Mouse (Mus musculus) cerebellum, postnatal 36 days (tissue): ENCODE results near the gene Cd84.
"Not testable (repeated sequence)": the region's sequence is repeated elsewhere in the genome, so short reads cannot be mapped to it uniquely, and the experiment has no call there.

ENCODE experiments used
- DNase-seq, 2 experiments: peaks; one replicate each; pipeline ENCODE4 v3.0.0; 2021 to 2022; ENCODE audit warnings: mixed read lengths in 2 of 2

Cd84 gene

DNA sequence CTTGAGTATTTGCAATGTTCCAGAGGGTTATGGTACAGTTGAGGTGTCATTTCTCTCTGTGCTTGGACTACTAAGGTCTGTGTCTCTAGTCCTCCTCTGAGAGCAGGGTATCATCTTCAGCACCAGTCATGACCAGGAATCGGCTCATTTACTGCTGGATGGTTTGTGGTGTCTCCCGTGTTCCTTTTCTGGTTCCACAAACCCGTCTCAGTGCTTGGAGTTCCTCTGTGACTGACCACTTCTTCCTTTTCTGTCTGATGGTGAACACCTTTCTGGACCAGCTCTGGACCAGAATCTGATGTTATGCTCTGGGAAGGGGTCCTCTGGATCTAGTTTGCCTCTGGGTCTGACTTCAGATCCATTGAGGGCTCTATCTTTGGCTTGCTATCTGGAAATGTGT, at the start of gene Cd84:
Gene Cd84, plus strand, starts transcription at position 210 of the 400 bp plus-strand sequence.
- no peak for DNase-seq

DNA sequence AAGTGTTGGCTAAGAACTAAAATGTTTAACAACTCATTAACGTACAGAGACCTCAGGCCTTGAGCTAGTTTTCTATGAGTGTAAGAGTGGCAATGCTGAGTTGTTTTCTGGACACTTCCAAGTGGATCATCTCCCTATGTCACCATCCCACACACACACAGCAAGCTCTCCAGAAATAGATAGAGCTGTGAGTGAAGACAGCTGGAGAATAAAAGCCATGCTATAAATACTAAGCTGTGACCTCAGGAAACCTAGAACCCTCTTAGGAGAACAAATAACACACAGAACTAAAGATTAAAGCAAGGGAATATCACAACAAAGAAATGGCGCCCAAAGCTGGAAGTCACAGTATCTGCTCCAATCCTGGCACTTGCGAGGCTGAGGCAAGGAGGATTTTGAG, 48.0 kb upstream of the Cd84 start:
- DNase-seq = no peak

- DNase-seq = no peak
These were observed 43.3 kb upstream of the Cd84 start for GRCm38 (mm10) chr1:171796185-171796584.

GRCm38 (mm10) chr1:171797840-171798239, 41.7 kb upstream of the Cd84 start:
- no peak for DNase-seq

DNA sequence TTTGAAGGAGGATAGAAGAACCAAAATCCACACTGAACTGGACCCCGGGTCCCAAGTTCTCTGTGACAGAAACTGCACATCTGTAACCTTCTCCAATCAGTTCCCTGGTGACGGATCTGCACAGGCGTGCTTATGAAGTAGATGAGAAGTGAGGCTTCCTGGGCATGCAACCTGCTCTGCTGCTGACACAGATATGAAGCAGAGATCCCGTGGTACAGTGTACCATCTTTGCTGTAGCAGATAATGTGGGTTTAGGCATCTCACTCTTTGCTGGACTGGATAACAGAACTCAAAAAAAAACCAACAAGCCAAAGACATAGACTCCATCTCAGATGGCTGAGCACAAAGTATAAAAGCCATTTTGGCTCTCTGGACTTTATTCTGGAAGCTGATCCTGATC, 39.8 kb upstream of the Cd84 start:
- no peak for DNase-seq

DNA sequence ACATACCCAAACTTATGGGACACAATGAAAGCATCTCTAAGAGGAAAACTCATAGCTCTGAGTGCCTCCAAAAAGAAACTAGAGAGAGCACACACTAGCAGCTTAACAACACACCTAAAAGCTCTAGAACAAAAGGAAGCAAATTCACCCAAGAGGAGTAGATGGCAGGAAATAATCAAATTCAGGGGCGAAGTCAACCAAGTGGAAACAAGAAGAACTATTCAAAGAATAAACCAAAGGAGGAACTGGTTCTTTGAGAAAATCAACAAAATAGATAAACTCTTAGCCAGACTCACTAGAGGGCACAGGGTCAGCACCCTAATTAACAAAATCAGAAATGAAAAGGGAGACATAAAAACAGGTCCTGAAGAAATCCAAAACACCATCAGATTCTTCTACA, 28.4 kb upstream of the Cd84 start:
- not testable (repeated sequence) for DNase-seq

GRCm38 (mm10) chr1:171815545-171816439, 23.7 kb upstream of the Cd84 start:
- DNase-seq = peak in 1 of 2 experiments; percentile 4

GRCm38 (mm10) chr1:171816991-171817390, 22.5 kb upstream of the Cd84 start:
- DNase-seq = no peak

- DNase-seq = no peak
These were observed 18.2 kb upstream of the Cd84 start for GRCm38 (mm10) chr1:171821331-171821730.

- no peak for DNase-seq
These were observed 14.0 kb upstream of the Cd84 start for GRCm38 (mm10) chr1:171825462-171825861.

DNA sequence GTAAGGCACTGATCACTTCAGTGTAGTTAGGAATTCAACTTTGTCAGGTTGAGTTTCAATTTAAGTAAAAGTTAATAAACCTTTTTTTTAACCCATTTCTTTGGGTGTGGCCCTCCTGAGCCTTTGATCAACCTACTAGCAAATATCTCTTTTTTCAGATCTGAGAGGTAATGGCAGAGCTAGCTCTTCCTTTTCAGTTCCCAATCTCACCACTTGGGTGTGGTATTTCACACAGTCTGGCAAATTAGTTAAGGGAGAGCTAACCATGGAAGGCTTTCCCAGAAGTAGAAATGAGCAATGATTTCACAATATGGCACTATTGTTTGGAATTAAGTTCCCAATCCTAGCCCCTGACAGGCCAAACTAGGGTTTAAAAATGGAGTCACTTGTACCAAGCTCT, 13.3 kb upstream of the Cd84 start:
- DNase-seq = no peak

- DNase-seq = no peak
These were observed 11.8 kb upstream of the Cd84 start for GRCm38 (mm10) chr1:171827674-171828073.

DNA sequence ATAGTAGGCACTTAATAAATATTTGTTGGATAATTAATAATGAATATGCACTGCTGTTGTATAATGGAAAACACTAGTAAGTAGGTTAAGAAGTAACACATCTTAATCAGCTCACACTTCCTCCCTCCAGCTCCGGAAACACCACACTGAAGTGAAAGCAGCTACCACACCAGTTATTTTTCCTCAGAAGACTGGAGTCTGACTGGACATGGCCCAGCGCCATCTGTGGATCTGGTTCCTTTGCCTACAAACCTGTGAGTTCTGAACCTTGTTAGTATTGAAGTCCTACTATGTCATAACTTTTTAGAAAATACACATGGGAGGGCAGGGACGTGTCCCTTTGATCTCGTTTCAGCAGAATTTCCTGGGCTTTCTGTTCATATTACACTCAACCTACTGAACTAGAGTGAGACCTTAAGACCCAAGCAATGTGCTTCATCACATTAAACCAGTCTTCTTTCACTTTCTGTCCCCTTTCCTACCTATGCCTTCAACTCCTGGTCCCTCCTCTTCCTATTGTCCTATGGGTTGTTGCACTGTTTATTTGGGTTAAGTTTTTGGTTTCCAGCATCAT, 1.0 kb downstream of the Cd84 start:
- DNase-seq = no peak

- DNase-seq = no peak
These were observed 5.7 kb downstream of the Cd84 start for GRCm38 (mm10) chr1:171845035-171845754.

DNA sequence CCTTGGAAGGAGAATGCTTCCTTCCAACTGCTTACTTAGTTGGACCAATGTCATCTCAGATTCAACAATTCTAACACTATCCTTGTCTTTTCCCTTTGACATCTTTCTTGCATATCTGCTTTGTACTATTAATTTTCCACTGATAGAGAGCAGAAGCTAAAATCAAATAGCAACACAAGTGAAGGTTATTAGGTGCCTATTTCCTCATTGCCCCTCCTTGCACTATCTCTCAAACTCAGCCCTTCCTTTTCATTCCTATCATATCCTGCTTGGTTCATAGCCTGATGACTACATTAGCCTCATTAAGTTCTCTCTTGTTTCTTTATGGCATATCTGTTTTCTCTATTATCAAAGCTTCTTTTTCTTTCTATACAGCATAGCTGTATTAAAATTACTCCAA, 8.7 kb downstream of the Cd84 start:
- no peak for DNase-seq

DNA sequence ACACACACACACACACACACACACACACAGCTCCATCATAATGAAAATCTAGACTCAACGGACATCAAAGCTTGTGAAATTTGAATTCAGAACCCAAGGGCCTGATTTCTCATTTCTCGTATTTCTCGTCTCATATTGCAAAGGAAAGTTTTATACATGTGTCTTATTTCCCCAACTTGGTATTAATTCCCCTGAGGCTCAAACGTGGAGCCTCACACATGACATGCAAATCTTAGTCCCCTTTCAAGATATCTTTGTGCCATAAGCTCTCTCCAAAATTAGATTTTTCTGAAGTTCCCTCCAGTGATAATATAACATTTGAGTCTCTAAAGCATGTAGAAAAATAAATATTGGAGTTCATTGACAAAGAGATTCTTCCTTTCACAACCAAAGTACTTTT, 9.3 kb downstream of the Cd84 start:
- no peak for DNase-seq

DNA sequence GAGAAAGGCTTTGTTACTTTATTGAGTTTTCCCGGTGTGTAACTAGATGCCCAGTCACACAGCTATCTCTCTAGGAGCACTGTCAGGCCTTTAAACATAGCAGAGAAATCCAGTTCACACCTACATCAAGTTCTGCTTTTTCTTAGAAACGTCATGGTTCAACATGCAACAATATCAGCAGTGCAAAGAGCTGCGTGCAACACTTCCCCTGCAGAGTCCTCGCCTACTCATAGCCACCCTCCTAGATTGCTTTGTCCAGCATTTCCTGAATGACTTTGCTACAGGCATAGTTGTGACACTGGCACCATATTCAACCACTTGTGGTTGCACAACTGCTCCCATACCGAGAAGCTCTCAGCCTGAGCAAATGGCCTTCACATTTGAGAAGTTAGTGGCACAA, 10.0 kb downstream of the Cd84 start:
- DNase-seq = no peak

DNA sequence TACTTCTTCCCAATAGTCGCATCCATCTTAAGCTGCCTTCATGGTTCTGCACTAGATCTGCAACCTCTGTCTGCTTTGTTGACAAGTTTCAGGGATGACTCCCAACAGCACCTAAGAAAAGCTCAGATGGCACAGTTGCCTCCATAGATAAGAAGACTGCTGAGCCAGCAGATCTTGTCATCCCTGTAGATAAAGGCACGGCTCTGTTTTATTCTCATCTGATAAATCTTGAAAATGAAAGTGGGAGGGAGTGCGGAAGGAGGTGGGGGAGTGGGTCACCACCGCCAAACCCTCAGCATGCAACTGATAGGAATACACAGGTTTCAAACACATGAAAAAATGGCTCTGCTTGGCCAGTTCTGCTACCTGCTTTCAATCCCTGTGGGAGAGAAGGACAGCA, 26.0 kb downstream of the Cd84 start:
- DNase-seq = no peak

GRCm38 (mm10) chr1:171886989-171887388, 47.5 kb downstream of the Cd84 start:
- DNase-seq = no peak

GRCm38 (mm10) chr1:171895364-171895763, 55.9 kb downstream of the Cd84 start, which contains the start of gene Gm10521:
Gene Gm10521, plus strand, starts transcription at chr1:171895664.
- DNase-seq = not testable (repeated sequence)

- DNase-seq = no peak
These were observed 64.5 kb downstream of the Cd84 start for GRCm38 (mm10) chr1:171904011-171904410.

DNA sequence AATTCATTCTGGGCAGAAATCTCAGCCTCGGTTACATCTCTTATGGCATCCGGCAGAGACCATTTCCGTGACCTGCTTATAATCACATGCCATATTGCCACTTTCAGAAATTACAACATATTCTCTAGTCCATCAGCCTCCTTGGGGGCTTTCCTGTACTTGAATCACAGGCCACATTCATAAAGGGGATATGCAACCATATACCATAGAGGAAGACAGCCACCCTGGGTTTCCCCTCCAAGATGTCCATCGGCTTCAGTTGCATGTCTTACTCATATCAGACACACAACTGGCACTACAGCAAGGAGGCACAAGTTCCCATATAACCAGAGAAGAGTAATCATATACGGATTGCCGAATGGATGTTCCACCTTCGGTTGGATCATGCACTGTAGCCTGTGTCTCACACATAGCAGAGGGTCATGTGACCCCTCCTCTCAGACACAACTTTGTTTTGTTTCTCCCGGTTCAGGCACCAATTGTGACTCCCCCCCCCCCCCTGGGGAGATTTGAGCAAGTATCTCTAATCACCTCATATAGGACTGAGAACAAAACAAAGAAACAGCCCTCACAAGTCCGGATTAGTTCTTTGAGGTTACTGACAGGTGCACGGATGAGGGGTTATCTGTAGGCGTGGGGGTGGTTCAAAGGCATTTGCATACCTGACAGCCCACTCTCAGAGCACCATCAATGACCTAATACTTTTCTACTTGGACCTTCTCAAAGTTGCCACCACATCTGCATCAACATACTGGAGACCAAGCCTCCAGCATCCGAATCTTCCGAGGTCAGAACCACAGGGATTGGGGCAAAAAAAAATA, 76.4 kb downstream of the Cd84 start:
- DNase-seq = no peak
